Mouse (Mus musculus): ENCODE measurements around the gene Pi4k2a.
A peak's percentile ranks its signal among the peaks of the same experiment; 100 is the strongest.
"Not testable (repeated sequence)": the region's sequence is repeated elsewhere in the genome, so short reads cannot be mapped to it uniquely, and the experiment has no call there.

Pi4k2a gene

GRCm38 (mm10) chr19:42081613-42082012 lies 8.7 kb upstream of the Pi4k2a start:
- not testable (repeated sequence) for DNase-seq

DNA sequence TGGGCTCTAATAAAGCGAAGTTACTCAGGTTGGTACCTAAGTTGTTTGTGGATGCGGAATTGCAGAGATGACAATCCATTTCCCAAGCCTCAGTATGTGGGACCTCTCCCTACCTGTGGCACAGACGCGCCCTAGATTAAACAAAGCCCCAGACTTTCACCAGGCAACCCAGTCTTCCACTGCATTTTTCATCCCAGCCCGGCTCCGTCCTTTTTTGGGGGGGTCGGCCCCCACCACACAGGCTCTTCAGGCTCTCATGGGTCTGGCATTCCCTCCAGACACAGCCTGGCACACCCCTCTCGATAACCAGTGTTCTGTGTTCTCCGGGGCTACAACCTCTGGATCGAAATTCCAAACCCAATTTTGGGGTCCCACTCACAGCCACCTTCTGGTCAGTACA lies 4.6 kb upstream of the Pi4k2a start:
- no peak for DNase-seq

GRCm38 (mm10) chr19:42086166-42086565 lies 4.1 kb upstream of the Pi4k2a start, which contains the start of gene Morn4:
Gene Morn4, minus strand, starts transcription at chr19:42086357.
- DNase-seq: peak; percentile 93

- peak; percentile 69 for DNase-seq
These were observed 1.0 kb upstream of the Pi4k2a start for GRCm38 (mm10) chr19:42089103-42089747.

DNA sequence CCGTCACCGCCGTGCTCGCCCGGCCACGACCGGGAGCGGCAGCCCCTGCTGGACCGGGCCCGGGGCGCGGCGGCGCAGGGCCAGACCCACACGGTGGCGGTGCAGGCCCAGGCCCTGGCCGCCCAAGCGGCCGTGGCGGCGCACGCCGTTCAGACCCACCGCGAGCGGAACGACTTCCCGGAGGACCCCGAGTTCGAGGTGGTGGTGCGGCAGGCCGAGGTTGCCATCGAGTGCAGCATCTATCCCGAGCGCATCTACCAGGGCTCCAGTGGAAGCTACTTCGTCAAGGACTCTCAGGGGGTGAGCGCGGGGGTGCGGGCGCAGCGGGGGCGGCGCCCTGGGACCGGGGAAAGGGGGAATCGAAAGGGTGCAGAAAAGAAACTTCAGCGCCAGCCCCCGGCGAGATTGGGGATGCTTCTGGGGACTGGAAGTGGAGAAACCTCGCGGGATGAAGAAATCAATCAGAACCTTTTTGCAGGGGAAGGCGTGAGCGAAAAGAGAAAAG lies 419 bp downstream of the Pi4k2a start:
- DNase-seq: no peak

DNA sequence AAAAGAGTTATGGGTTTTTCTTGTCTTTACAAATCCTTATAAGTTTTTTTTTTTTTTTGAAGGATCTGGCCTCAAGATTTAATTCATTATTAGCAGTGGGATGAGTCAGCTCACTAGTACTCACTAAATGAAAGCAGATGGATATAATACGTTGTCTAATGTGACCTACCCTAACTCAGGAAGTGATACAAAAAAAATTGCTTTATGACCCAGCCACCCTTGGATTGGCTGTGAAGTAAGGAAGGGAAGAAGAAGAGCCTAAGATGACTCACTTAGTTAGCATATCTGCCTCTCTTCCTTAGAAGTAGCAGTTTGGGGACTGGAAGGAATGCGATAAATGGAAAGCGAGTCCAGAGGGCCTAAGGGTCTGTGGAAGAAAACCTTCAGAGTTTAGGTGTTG lies 9.1 kb downstream of the Pi4k2a start:
- no peak for DNase-seq

DNA sequence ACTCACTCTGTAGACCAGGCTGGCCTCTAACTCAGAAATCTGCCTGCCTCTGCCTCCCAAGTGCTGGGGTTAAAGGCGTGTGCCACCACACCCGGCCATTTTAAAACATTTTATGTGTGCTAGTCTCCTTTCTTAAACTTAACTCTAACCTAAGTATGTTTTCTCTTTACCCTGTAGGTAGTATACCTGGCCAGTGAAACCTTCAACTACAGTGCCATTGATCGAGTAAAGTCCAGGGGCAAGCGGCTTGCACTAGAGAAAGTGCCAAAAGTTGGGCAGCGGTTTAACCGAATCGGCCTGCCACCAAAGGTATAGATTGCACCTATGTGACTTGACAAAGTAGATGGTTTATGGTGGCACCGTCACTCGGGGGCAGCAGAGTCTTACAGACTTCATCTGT lies 14.4 kb downstream of the Pi4k2a start:
- DNase-seq: no peak

DNA sequence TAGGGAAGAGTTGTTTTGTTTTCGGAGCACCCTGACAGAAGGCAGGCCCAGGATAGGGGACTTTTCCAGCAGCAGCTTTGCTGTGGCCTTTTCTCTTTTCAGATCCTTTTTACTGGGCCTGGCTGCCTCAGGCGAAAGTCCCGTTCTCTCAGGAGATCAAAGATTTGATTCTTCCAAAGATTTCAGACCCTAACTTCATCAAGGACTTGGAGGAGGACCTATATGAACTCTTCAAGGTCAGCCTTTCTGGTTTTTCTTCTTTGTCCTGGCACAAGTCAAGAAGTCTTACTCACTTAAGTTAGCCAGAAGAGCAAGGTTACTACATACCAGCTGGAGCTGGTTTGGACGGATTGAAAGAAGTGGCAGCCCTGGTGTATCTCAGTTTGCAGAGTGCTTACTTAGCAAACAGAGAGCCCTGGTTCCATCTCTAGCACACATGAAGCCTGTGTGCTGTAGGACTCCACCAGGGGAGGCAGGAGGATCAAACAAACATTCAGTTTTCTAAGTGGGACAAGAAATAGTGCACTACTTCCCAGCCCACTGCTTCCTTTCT lies 25.6 kb downstream of the Pi4k2a start:
- no peak for DNase-seq

DNA sequence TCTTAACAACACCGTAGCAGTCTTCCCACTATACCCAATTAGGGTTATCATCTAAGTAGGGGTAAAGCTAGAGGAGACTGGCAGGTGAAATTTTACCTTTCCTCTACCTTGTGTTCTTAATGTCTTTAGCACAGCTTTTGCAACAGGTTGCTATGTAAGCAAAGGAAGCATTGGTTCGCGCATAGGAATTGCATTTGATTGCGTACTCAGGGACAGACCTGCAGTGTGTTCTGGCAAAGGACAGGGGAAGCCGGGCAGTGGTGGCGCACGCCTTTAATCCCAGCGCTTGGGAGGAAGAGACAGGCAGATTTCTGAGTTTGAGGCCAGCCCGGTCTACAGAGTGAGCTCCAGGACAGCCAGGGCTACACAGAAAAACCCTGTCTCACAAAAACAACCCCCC lies 27.9 kb downstream of the Pi4k2a start:
- DNase-seq: no peak

DNA sequence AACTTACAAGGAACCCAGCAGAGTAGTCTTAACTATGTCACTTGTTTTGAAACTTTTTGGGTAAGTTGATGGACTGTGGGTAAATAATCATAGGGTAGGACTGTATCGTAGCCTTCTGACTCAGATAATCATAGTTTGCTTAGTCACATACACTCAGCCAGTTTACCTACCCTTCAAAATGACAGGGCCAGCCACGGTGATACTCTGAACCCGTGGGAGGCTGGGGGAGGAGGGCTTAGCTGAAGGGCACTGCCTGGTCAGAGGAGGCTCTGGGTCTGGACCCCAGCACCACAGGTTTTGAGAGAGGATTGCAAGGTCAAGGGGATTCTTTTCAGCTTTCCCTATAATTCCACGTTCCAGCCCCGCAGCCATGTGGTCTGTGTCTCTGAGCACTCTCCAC lies 28.3 kb downstream of the Pi4k2a start:
- no peak for DNase-seq

- DNase-seq: no peak
These were observed 30.2 kb downstream of the Pi4k2a start for GRCm38 (mm10) chr19:42120451-42120850.

GRCm38 (mm10) chr19:42124684-42125083 lies 34.4 kb downstream of the Pi4k2a start:
- peak; percentile 40 for DNase-seq

DNA sequence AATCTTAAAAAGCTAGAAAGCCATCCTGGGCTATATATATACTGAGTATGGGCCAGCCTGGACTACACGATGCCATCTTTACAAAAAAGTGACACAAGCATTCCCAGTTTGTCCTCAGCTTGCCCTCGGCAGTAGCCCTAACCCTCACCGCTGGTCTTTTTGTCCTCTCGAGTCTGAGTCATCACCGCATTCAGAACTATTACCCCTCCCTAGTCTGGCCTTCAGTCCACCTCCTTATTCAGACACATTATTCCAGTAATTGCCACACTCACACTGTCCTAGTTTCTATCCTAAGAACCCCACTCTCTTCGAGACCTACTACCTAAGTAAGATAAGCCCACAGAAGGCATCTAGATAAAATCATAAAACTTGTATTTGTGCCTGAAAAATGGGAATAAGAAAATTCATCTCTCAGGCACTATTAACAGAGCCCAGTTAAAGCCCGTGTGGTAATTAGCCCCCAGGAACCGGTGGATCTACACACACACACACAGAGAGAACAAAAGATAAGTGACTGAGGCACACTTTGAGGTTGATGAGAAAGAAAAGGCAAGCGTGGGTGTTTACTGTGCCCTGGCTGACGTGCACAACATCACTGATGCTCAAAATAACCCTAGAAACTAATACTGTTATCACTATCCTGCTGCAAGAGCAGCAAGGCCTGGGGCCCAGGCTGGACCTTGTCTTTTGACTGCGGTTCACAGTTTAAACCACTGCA lies 35.4 kb downstream of the Pi4k2a start:
- no peak for DNase-seq

GRCm38 (mm10) chr19:42126219-42126605 lies 35.9 kb downstream of the Pi4k2a start:
- no peak for DNase-seq

DNA sequence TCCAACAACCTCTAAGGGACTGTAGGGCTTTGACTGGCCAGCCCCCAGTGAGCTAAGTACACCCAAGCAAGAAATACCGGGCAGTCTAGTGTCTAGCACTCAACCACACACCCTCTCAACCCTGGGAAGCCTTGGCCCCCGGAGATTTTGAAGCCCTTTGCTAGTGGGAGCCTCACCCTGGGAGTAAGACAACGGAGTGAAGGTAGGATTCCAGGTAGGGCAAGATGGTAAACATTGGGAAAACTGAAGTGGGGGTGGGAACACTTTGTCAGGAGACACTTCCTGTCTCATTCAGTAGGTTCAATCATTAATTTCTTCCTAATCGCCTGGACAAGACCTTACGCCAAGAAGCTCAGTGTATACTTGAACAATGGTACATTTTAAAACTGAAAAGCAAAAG lies 36.8 kb downstream of the Pi4k2a start:
- peak; percentile 40 for DNase-seq

- no peak for DNase-seq
These were observed 37.9 kb downstream of the Pi4k2a start for GRCm38 (mm10) chr19:42128052-42128740.

DNA sequence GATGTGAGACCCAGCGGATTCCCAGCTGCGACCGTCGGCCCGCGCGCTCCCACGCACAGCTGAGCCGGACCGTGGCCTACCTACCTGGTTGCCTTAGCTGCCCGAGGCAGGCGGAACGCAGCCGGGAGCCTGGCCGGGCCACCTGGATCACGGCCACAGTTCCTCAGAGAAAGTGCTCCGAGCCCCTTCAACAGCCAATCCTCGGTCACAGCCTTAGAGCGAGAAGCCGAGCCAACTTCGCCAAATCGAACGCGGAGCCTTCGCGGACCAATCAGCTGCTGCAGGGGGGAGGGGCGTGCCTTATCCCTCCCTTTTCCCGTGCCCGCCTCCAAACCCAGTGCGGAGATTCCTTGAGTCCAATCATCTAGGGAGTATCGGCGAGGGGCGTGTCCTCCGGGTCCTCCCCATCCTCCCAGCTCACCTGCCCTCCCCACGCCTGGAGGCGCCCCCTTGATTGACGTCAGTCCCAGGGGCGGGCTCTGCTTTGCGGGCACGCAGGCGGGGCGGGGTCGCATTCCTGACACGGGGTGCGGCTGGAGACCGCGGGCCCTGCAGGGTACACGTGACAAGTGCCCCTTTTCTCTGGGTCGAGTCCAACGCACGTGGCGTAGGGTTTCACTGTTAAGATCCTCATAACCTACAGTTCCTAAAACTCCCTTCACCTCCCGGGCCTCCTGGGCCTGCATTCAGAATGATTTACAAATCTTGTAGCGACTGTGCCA lies 38.7 kb downstream of the Pi4k2a start, which contains the start of gene Avpi1:
TSS of gene Avpi1 (minus strand) at position 273 of the 722 bp plus-strand sequence.
- peak; percentile 100 for DNase-seq

DNA sequence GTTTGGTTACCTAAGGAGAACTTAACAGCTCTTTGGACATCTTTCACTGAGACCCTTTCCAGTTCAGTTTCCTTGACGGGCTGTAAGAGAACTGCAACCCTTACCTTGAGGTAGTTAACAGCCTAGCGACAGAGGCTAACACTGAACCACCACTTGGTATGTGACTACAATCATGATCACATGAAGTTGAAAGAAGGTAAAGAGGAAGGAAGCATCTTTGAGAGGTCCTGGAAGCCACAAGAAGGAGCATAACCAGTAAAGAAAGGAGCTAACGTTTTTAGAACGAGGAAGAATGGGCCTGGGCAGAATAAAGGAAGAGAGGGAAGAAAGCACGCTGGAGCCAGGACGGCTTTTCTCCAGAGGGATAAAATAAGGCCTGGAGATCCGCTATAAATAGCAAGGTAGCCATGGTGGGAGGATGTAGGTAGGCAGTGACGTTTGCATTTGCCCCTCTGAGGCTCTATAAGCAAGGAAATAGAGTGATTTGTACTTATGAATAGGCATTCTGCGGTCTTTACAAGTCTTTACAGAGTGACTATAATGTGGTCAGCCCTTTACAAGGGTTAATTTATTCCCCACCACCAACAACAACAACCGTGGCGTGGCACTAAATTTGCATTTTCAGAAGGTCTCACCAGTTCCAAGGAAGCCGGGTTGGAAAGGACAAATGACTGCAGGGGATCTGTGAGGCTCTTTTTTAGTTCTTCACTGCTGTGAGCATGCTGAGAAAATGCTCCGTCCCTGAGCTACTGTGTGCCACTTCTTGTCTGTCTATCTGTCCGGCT lies 39.4 kb downstream of the Pi4k2a start:
- DNase-seq: peak; percentile 42

DNA sequence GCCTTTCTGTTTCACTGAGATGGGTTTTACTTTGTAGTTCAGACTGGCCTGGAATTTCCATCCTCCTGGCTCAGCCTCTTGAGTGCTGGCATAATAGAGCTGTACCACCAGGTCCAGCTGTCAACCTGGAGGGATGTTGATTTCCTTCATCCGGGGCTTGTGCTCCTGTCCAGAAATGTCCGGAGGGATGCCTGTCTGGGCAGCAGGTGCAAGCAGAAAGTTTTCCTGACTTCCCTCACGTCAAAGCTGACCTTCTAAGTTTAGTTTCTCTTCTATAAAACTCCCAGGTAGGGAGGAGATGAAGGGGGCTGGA lies 40.0 kb downstream of the Pi4k2a start:
- DNase-seq: no peak

GRCm38 (mm10) chr19:42131101-42131500 lies 40.8 kb downstream of the Pi4k2a start:
- DNase-seq: peak; percentile 40

- no peak for DNase-seq
These were observed 44.8 kb downstream of the Pi4k2a start for GRCm38 (mm10) chr19:42135070-42135469.

DNA sequence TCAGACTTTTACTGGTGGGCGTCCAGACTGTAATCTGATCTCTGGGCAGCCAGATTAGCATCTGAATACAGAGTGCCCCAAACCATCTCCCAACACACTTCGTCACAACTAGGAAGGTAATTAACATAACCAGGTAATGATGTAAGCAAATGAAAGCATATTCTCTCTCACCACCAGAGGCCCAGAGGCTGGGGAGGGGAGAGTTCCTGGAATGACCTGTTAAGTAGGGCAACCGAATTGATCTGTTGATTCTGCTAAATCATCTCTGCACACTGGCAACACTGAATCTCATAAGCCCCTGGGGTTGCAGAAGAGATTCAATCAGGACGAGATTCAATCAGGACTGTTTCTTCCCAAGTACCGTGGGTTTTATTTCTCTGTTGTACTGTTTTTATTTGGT lies 45.9 kb downstream of the Pi4k2a start:
- no peak for DNase-seq

Measured in cerebellum, adult 9-11 months (tissue).